In the genomic region with DNA sequence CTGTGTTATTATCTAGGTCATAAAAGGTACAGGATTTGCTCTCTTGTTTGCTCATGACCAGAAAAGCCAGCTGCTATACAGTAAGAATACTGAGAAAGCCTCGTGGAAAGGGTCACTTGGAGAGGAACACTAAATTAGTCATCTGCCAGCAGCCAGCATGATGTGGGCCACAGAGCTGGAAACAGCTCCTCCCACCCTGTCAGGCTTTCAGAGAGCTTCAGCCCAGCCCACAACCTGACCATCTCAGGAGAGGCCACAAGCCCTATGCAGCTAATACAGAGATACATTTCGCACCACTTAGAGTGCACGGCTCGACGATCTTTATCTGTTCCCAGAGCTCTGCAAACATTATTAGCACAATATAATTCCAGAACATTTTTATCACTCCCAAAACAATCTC, we compare ENCODE assay signal across 28 mouse cellular contexts. TPM values are rescaled to one million over a fixed set of nuclear protein-coding genes. Genes with fewer than 3 reads are reported as not detected.
DNase-seq lines count a peak whose midpoint lies in the region; ATAC-seq and TF ChIP-seq lines count a peak whose summit lies in the region.
"Had no signal": no experiment of that assay in that cellular context is flagged by ENCODE, and none has a peak within 500 bp of the region (broad histone marks: within the 10 kb centered on the region; RNA-seq: fewer than 3 reads in every experiment).

No protein-coding gene starts in this region.

- no peak overlapping the region for H3K9ac ChIP-seq in heart, postnatal 0 days (replicated peaks; ENCODE audit: low read depth, low read length)
- H3K9ac ChIP-seq in heart, adult 2 months (ENCODE audit: low read depth, low read length): no peak overlapping the region
- no peak overlapping the region for H3K9ac ChIP-seq in limb, embryonic 13.5 days
- H3K9ac ChIP-seq: embryonic facial prominence, embryonic 13.5 days; forebrain, postnatal 0 days; limb, embryonic 15.5 days; liver, embryonic 15.5 days; midbrain, embryonic 13.5 days had no signal

- no peaks in the 10 kb centered on the region for H3K9me3 ChIP-seq in heart, postnatal 0 days (replicated peaks; ENCODE audit: control insufficient read depth, low read length)
- no peaks in the 10 kb centered on the region for H3K9me3 ChIP-seq in limb, embryonic 13.5 days
- H3K9me3 ChIP-seq: embryonic facial prominence, embryonic 13.5 days; limb, embryonic 15.5 days; liver, embryonic 15.5 days; midbrain, embryonic 13.5 days had no signal

- no peak overlapping the region for H3K4me2 ChIP-seq in heart, postnatal 0 days (ENCODE audit: low read depth, low read length)
- no peak overlapping the region for H3K4me2 ChIP-seq in limb, embryonic 13.5 days (replicated peaks)
- H3K4me2 ChIP-seq: embryonic facial prominence, embryonic 13.5 days; limb, embryonic 15.5 days; liver, embryonic 15.5 days; midbrain, embryonic 13.5 days had no signal

- 18% methylated on average over 5 of the region's 5 CpGs for WGBS in heart, postnatal 0 days
- 31% methylated on average over 5 of the region's 5 CpGs for WGBS in heart, adult 2 months
- 46% methylated on average over 5 of the region's 5 CpGs for WGBS in limb, embryonic 13.5 days

- intact Hi-C loops in heart, adult 2 months (cut with DNase I): loop anchor here (2.0 kb wide), 1 partner anchor 19 kb away; no protein-coding TSS in a partner anchor

- no peaks in the 10 kb centered on the region for H3K79me2 ChIP-seq in heart, adult 2 months (replicated peaks; ENCODE audit: control insufficient read depth, insufficient read depth, low read length)

- H3K4me1 ChIP-seq in heart, postnatal 0 days (ENCODE audit: control insufficient read depth, insufficient read depth): peaks cover 17% of the 10 kb centered on the region; the same call in 1 of the 2 replicates
- H3K4me1 ChIP-seq in heart, adult 2 months (ENCODE audit: control insufficient read depth, insufficient read depth, low read length): peaks cover 10% of the 10 kb centered on the region
- peaks cover 34% of the 10 kb centered on the region for H3K4me1 ChIP-seq in limb, embryonic 13.5 days
- H3K4me1 ChIP-seq: liver, embryonic 15.5 days had no signal

- TF ChIP-seq POLR2A in heart, adult 2 months (IDR thresholded peaks at IDR 0.05; ENCODE audit: insufficient read depth, low read depth, low read length): no peak

- no peak overlapping the region for H3K4me3 ChIP-seq in heart, postnatal 0 days (ENCODE audit: low read depth, low read length)
- no peak overlapping the region for H3K4me3 ChIP-seq in heart, adult 2 months
- no peak overlapping the region for H3K4me3 ChIP-seq in limb, embryonic 13.5 days
- H3K4me3 ChIP-seq: embryonic facial prominence, embryonic 13.5 days; limb, embryonic 15.5 days; liver, embryonic 15.5 days; midbrain, embryonic 13.5 days had no signal

- DNase-seq in heart, postnatal 0 days (ENCODE audit: low spot score): peak; percentile 22
- DNase-seq in heart, adult 2 months: no peak
- DNase-seq in kidney, postnatal 14 days: peak; percentile 20
- no peak for DNase-seq in kidney, adult 8-10 months
- peak; percentile 67 for DNase-seq in 416B (ENCODE audit: low read depth)
- DNase-seq in adipocyte (ENCODE audit: low spot score): no peak
- DNase-seq: adrenal gland, postnatal 10 days; cerebellum, adult 11 months; cerebellum, postnatal 14 days; forebrain, postnatal 0 days; gastrocnemius, postnatal 36 days; heart, postnatal 4 days; lung, postnatal 10 days had no signal

- no peak for ATAC-seq in heart, postnatal 0 days (ENCODE audit: insufficient read depth, low read depth)
- ATAC-seq in limb, embryonic 13.5 days (ENCODE audit: low FRiP score, low read depth): peak; percentile 68
- ATAC-seq in megakaryocyte-erythroid progenitor cell, adult 5-6 weeks (replicated peaks; ENCODE audit: low FRiP score, low TSS enrichment, poor library complexity, severe bottlenecking): no peak
- ATAC-seq: forebrain, postnatal 0 days; midbrain, embryonic 13.5 days; Patski had no signal

- no peak overlapping the region for H3K27ac ChIP-seq in heart, postnatal 0 days (ENCODE audit: low read depth)
- H3K27ac ChIP-seq in heart, adult 2 months: no peak overlapping the region
- H3K27ac ChIP-seq in limb, embryonic 13.5 days: no peak overlapping the region
- H3K27ac ChIP-seq: embryonic facial prominence, embryonic 13.5 days; limb, embryonic 15.5 days; liver, embryonic 15.5 days; midbrain, embryonic 13.5 days; stomach, postnatal 0 days had no signal

- no peak for TF ChIP-seq CTCF in heart, postnatal 0 days (IDR thresholded peaks at IDR 0.05; ENCODE audit: low read depth)
- TF ChIP-seq CTCF in heart, adult 2 months (IDR thresholded peaks at IDR 0.05): no peak

- H3K27me3 ChIP-seq in heart, postnatal 0 days (ENCODE audit: control insufficient read depth, insufficient read depth, low read length): no peaks in the 10 kb centered on the region
- H3K27me3 ChIP-seq in heart, adult 2 months (ENCODE audit: control insufficient read depth, insufficient read depth, low read length): no peaks in the 10 kb centered on the region
- H3K27me3 ChIP-seq in limb, embryonic 13.5 days: no peaks in the 10 kb centered on the region
- H3K27me3 ChIP-seq: embryonic facial prominence, embryonic 13.5 days; limb, embryonic 15.5 days; liver, embryonic 15.5 days; midbrain, embryonic 13.5 days; Patski had no signal

- no peak for TF ChIP-seq EP300 in heart, postnatal 0 days (IDR thresholded peaks at IDR 0.05; ENCODE audit: low read depth)
- no peak for TF ChIP-seq EP300 in heart, adult 2 months (IDR thresholded peaks at IDR 0.05; ENCODE audit: insufficient read depth, low read depth, low read length)

- H3K36me3 ChIP-seq in heart, postnatal 0 days (replicated peaks; ENCODE audit: control insufficient read depth, insufficient read depth, low read length): no peaks in the 10 kb centered on the region
- H3K36me3 ChIP-seq in heart, adult 2 months (ENCODE audit: control insufficient read depth, insufficient read depth, low read length): 0 out of 2 replicates have a peak, but pooled peaks cover 2% of the 10 kb centered on the region
- no peaks in the 10 kb centered on the region for H3K36me3 ChIP-seq in limb, embryonic 13.5 days
- H3K36me3 ChIP-seq: embryonic facial prominence, embryonic 13.5 days; limb, embryonic 15.5 days; liver, embryonic 15.5 days; midbrain, embryonic 13.5 days had no signal

RNA-seq across cellular contexts. Expression of gene Fam50b, which starts 27.5 kb away (rescaled TPM):
- total RNA-seq in heart, postnatal 0 days (2014; rRNA removed; ENCODE audit: low replicate concordance): not detected in 2 replicates
- not detected in 2 replicates for polyA plus RNA-seq in heart, postnatal 0 days (2015; fragmentation: Nextera tagmentation; extraction: Ambion mirVana)
- not detected for total RNA-seq in heart, adult 2 months (2021)
- polyA plus RNA-seq in heart, adult 2 months (2012; rRNA removed): 0.18 TPM in 1 of 2 replicates, not detected in the other
- not detected in 2 replicates for polyA plus RNA-seq in limb, embryonic 13.5 days (2015; fragmentation: Nextera tagmentation; extraction: Ambion mirVana)
- total RNA-seq in megakaryocyte-erythroid progenitor cell, adult 5-6 weeks (2014; fragmentation: Nextera tagmentation): not detected in 2 replicates
- total RNA-seq in megakaryocyte-erythroid progenitor cell, adult 5-6 weeks (2017): not detected in 2 replicates
- total RNA-seq: adrenal gland, postnatal 10 days; gastrocnemius, postnatal 36 days; heart, postnatal 4 days; layer of hippocampus, postnatal 10 days; left cerebral cortex, adult 8-10 months; megakaryocyte progenitor cell, adult 5-6 weeks had no signal
- polyA plus RNA-seq: C2C12; embryonic facial prominence, embryonic 13.5 days; heart, embryonic 14.5 days; large intestine, adult 2 months; limb, embryonic 15.5 days; midbrain, embryonic 13.5 days; Patski; thymus, postnatal 0 days had no signal

Comparison
In these comparisons a context has a peak if more than half of its experiments do, and no peak if none do; other contexts are left out.
1. DNase-seq: peak in heart, postnatal 0 days (single experiment), kidney, postnatal 14 days (single experiment) and 416B (single experiment); none in heart, adult 2 months (0 of 2), kidney, adult 8-10 months (0 of 2) and adipocyte (single experiment).